Mouse (Mus musculus): ENCODE measurements around the gene Tfcp2. TPM values are rescaled to one million over a fixed set of nuclear protein-coding genes. Genes with fewer than 3 reads are reported as not detected.

The Tfcp2 gene
- total and polyA plus RNA-seq, 3 experiments, result 20.4 to 21.5 TPM; not detected in 1

DNA sequence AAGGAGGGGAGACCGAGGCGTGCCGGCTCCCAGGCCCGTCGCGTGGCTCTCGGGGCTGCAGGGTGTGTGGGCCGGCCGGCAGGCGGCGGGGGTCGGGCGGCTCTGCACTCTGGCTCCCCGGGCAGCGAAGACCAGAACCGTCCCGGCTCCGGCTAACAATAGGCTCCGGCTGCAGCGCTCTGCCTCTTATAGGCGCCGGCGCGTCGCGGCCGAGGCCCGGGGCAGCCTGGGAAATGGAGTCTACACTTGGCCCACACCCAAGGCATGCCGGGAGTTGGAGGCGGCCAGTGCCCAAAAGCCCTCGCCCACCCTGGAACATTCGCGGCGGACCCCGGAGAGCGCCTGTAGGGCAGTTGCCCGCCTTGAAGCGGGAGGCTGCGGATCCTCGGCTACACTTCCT is 56.7 kb downstream of the Tfcp2 start, which contains the start of gene Csrnp2 (continued):
- no peak for TF ChIP-seq USF2 (IDR thresholded peaks at IDR 0.05; ENCODE audit: borderline replicate concordance in 1 of 2, insufficient read depth in 1 of 2, low read depth in 1 of 2, low read length in 2 of 2)

- no peaks in the 10 kb centered on the region for H3K27me3 ChIP-seq (ENCODE audit: control insufficient read depth in 1 of 2, insufficient read depth in 2 of 2, low read length in 2 of 2)
- peaks cover 8% of the 10 kb centered on the region for H3K79me2 ChIP-seq (ENCODE audit: control insufficient read depth, insufficient read depth, low read length, poor library complexity)
- H3K36me3 ChIP-seq (ENCODE audit: control insufficient read depth in 1 of 2, insufficient read depth in 2 of 2, low read length in 2 of 2), result peaks cover 0 to 14% of the 10 kb centered on the region in 2 experiments; a peak in 2 of 4 replicates
- no peaks in the 10 kb centered on the region for H3K9me3 ChIP-seq (replicated peaks; ENCODE audit: insufficient read depth, low read length)
- peak overlapping the region; percentile 84 for H3K9ac ChIP-seq (ENCODE audit: control insufficient read depth, low read depth, low read length, poor library complexity, severe bottlenecking)
- H3K4me3 ChIP-seq (ENCODE audit: control insufficient read depth in 1 of 2, insufficient read depth in 1 of 2, low read depth in 2 of 2, low read length in 2 of 2), result peak overlapping the region; percentile 68 to 84
- DNase-seq (ENCODE audit: low read depth, low spot score), result no peak
- no peak overlapping the region for H3K27ac ChIP-seq (ENCODE audit: control insufficient read depth, low read depth, low read length)
- H3K4me1 ChIP-seq (ENCODE audit: control insufficient read depth in 1 of 2, insufficient read depth in 2 of 2, low read length in 2 of 2), result peaks cover 0 to 17% of the 10 kb centered on the region in 2 experiments; a peak in 2 of 4 replicates
- TF ChIP-seq TAL1 (IDR thresholded peaks at IDR 0.05; ENCODE audit: low read length) (no peak), BHLHE40 (IDR thresholded peaks at IDR 0.05; ENCODE audit: borderline replicate concordance, low read depth, low read length) (no peak), MAX (IDR thresholded peaks at IDR 0.05; ENCODE audit: low read length) (no peak), UBTF (IDR thresholded peaks at IDR 0.05; ENCODE audit: borderline replicate concordance, insufficient read depth, low read depth, low read length) (no peak), MYB (IDR thresholded peaks at IDR 0.05; ENCODE audit: low read depth, low read length) (no peak), JUND (IDR thresholded peaks at IDR 0.05; ENCODE audit: low read depth, low read length) (no peak), USF2 (IDR thresholded peaks at IDR 0.05; ENCODE audit: borderline replicate concordance in 1 of 2, insufficient read depth in 1 of 2, low read depth in 1 of 2, low read length in 2 of 2) (no peak), POLR2AphosphoS2 (IDR thresholded peaks at IDR 0.05; ENCODE audit: low read length) (no peak), MXI1 (IDR thresholded peaks at IDR 0.05; ENCODE audit: low read depth, low read length) (no peak), ZKSCAN1 (IDR thresholded peaks at IDR 0.05; ENCODE audit: low read depth, low read length) (no peak), NELFE (IDR thresholded peaks at IDR 0.05; ENCODE audit: low read depth, low read length) (no peak), ZC3H11A (IDR thresholded peaks at IDR 0.05; ENCODE audit: low read depth, low read length) (no peak), GATA1 (IDR thresholded peaks at IDR 0.05; ENCODE audit: low read depth, low read length) (no peak), ETS1 (IDR thresholded peaks at IDR 0.05; ENCODE audit: low read depth, low read length) (no peak), GABPA (IDR thresholded peaks at IDR 0.05; ENCODE audit: low read depth, low read length) (no peak), SIN3A (IDR thresholded peaks at IDR 0.05; ENCODE audit: low read length) (no peak), EP300 (IDR thresholded peaks at IDR 0.05; ENCODE audit: low read depth in 1 of 2, low read length in 2 of 2) (no peak), E2F4 (IDR thresholded peaks at IDR 0.05; ENCODE audit: borderline replicate concordance, low read depth, low read length) (no peak), MYC (IDR thresholded peaks at IDR 0.05; ENCODE audit: low read depth, low read length) (no peak), CTCF (IDR thresholded peaks at IDR 0.05 in 2 of 3, conservative IDR thresholded peaks at IDR 0.05 in 1 of 3; ENCODE audit: control insufficient read depth in 1 of 3, insufficient read depth in 1 of 3, low read depth in 2 of 3, low read length in 3 of 3, poor library complexity in 1 of 3, severe bottlenecking in 1 of 3) (no peak)
Measured at GRCm38 (mm10) chr15:100494647-100495046, 57.2 kb downstream of the Tfcp2 start.
